Mouse (Mus musculus): ENCODE measurements around the gene Cfap58.

The Cfap58 gene

DNA sequence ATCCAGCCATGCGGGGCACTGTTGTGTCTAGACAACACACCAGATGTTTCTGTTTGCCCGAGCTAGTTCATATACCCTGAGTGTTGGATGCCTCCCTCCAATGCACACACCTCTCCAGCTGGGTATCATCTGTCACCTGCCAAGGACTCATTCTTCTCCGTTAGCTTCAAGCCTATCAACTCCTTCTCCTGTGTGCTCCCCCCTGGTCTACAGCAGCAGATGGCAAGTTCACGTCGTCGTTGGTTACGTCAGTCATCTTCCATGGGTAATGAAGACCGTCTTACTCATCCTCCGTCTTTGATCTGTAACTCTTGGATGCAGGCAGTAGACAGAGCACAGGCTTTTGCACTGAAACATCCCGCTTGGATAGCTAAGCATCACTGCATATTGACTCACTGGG, 42.8 kb downstream of the Cfap58 start:
- no peak for DNase-seq

GRCm38 (mm10) chr19:47985606-47986213, 48.2 kb downstream of the Cfap58 start:
- DNase-seq = no peak

GRCm38 (mm10) chr19:47987986-47988385, 50.5 kb downstream of the Cfap58 start:
- no peak for DNase-seq

DNA sequence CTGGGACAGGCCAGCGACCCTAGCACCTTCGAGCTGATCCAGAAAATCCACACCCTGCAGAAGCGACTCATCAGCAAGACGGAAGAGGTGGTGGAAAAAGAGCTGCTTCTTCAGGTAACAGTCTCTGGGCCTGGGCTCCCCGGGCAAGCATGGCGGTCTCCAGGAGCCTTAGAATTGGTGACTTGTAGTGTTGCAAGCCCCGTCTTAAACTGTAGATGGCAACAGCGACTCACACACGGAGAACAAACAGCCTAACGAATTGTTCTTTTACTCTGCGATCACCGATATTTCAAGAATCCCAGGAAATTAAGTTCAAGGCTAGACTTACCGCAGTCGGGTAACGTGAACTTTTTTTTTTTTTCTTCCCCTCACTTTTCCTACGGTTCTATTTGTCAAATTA, 51.0 kb downstream of the Cfap58 start:
- no peak for DNase-seq

- no peak for DNase-seq
These were observed 51.6 kb downstream of the Cfap58 start for GRCm38 (mm10) chr19:47988880-47989574.

- DNase-seq = no peak
These were observed 52.1 kb downstream of the Cfap58 start for GRCm38 (mm10) chr19:47989575-47989891.

- no peak for DNase-seq
These were observed 63.8 kb downstream of the Cfap58 start for GRCm38 (mm10) chr19:48001240-48001639.

DNA sequence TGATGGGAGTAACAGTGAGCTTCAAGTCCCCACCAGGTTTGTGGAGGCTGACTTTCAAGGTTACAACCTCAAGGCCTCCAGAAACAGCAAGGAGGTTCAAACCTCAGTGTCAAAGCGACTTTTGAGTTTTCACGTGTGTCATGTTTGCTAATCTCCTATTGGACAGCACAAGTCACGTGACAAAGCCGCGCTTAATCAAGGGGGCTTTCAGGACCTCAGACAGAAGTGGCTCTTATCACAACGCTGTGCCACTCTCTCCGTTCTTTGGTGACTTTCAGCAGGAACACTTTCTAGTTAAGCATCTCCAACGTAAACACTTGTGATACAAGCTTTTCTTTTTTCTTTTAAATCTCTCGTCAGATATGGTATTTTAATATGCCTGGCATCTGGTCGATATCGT, 64.3 kb downstream of the Cfap58 start:
- no peak for DNase-seq

- no peak for DNase-seq
These were observed 71.4 kb downstream of the Cfap58 start for GRCm38 (mm10) chr19:48008771-48009413.

GRCm38 (mm10) chr19:48009586-48010331, 72.3 kb downstream of the Cfap58 start:
- DNase-seq = no peak

GRCm38 (mm10) chr19:48020103-48020502, 82.6 kb downstream of the Cfap58 start:
- no peak for DNase-seq

- DNase-seq = no peak
These were observed 84.0 kb downstream of the Cfap58 start for GRCm38 (mm10) chr19:48021435-48021834.

GRCm38 (mm10) chr19:48022763-48023162, 85.3 kb downstream of the Cfap58 start:
- DNase-seq = no peak

- no peak for DNase-seq
These were observed 86.3 kb downstream of the Cfap58 start for GRCm38 (mm10) chr19:48023726-48024125.

DNA sequence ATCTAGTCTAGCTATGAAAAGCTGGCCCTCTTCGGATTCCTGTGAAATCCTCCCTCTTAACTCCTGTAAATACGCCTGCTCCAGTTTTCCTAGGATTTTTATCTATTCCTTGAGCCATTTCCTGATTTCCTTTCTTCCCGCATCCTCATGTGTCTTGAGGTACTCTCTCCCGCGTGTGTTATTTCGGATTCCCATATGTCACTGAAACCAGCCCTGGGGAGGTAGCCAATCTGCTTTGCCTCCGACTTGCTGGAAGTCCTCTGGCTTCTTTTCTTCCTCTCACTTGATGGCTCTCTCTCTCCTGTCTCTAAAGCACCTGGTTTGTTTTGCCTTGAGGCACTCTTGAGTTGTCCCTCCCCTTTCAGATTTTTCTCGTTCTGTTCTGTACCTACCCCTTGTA, 87.9 kb downstream of the Cfap58 start:
- DNase-seq = no peak

GRCm38 (mm10) chr19:48026882-48027281, 89.4 kb downstream of the Cfap58 start:
- DNase-seq = no peak

DNA sequence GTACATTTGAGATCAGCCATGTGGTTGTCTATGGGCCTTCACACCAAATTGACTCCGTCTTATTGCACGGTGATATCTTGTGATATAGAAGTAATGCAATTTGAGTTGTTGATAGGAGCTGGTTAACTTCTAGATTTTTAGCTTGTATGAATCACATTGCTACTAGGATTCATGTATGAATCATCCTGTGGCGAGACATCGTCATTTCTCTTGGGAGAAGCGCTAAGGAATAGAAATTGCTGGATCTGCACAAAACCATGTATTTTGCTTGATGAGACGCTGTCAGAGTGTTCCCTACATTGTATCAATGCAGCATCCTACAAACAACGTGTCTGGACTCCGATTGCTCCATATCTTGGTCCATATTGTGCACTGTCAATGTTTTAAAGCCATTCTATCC, 102.1 kb downstream of the Cfap58 start:
- no peak for DNase-seq

DNA sequence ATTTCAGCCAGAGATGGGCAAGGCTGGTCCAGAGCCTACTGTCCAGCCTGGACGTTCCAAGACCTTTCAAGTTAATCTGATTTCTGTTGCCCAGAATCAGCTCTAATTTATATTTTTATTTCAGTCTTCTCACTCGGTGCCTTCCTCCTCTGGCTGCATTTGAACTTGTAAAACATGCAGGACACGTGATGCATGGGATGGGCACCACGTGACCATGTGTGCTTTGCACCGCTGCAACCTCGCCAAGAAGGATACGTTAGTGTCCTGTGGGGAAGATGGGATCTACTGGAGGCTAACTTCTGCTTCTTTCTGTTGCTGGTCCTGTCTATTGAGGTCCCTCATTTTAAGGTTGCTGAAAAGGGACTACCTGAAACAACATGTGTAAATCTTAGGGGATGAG, 109.8 kb downstream of the Cfap58 start:
- no peak for DNase-seq

- no peak for DNase-seq
These were observed 111.9 kb downstream of the Cfap58 start for GRCm38 (mm10) chr19:48049361-48049760.

GRCm38 (mm10) chr19:48063289-48063688, 125.8 kb downstream of the Cfap58 start:
- no peak for DNase-seq

- DNase-seq = no peak
These were observed 142.2 kb downstream of the Cfap58 start for GRCm38 (mm10) chr19:48079718-48080117.

- no peak for DNase-seq
These were observed 144.0 kb downstream of the Cfap58 start for GRCm38 (mm10) chr19:48081456-48081855.
